Mouse (Mus musculus) erythroblast, adult 5-6 weeks (primary cell): ENCODE measurements around the gene Mum1l1. TPM values are rescaled to one million over a fixed set of nuclear protein-coding genes. Genes with fewer than 3 reads are reported as not detected.
"Not testable (repeated sequence)": the region's sequence is repeated elsewhere in the genome, so short reads cannot be mapped to it uniquely, and the experiment has no call there.

ENCODE experiments used
- ATAC-seq: replicated peaks from 2 replicates; pipeline ENCODE4 v1.8.0; 2016; ENCODE audit warnings: moderate number of reproducible peaks, mild to moderate bottlenecking, moderate TSS enrichment, inconsistent platforms; ENCODE audit not compliant: poor library complexity, low FRiP score, severe bottlenecking
- total RNA-seq, 2 experiments: library from RNA; stranded (forward) in 1 of 2; stranded (reverse) in 1 of 2; fragments of 150-400 nt in 1 of 2; fragments of 200-764, 138-1000 nt in 1 of 2; gene quantifications; 2 replicates each; pipeline versions ENCODE4 v1.2.3 to v1.2.4; 2015 to 2017; ENCODE audit warnings: low replicate concordance in 2 of 2

Mum1l1 gene
- not detected in 2 replicates for total RNA-seq (2015; ENCODE audit: low replicate concordance)
- not detected in 2 replicates for total RNA-seq (2017; ENCODE audit: low replicate concordance)

- no peak for ATAC-seq
Observed at GRCm38 (mm10) chrX:139209829-139210225, at the start of gene Mum1l1. TSS of gene Mum1l1 (plus strand) at chrX:139210042.

- no peak for ATAC-seq
Observed at GRCm38 (mm10) chrX:139178928-139179327, 30.9 kb upstream of the Mum1l1 start, which contains the start of gene 4933428M09Rik. TSS of gene 4933428M09Rik (plus strand) at chrX:139179228.

GRCm38 (mm10) chrX:139191506-139191905 lies 18.3 kb upstream of the Mum1l1 start:
- not testable (repeated sequence) for ATAC-seq

GRCm38 (mm10) chrX:139194572-139195279 lies 15.1 kb upstream of the Mum1l1 start:
- ATAC-seq: no peak

- not testable (repeated sequence) for ATAC-seq
Observed at GRCm38 (mm10) chrX:139209191-139209828, 532 bp upstream of the Mum1l1 start.

- no peak for ATAC-seq
Observed at GRCm38 (mm10) chrX:139214765-139215164, 4.9 kb downstream of the Mum1l1 start.

- ATAC-seq: no peak
Observed at GRCm38 (mm10) chrX:139216409-139216808, 6.6 kb downstream of the Mum1l1 start.

GRCm38 (mm10) chrX:139216991-139217593 lies 7.2 kb downstream of the Mum1l1 start:
- ATAC-seq: no peak

- ATAC-seq: no peak
Observed at GRCm38 (mm10) chrX:139217776-139218175, 7.9 kb downstream of the Mum1l1 start.

- no peak for ATAC-seq
Observed at GRCm38 (mm10) chrX:139219017-139219416, 9.2 kb downstream of the Mum1l1 start.

GRCm38 (mm10) chrX:139220830-139221229 lies 11.0 kb downstream of the Mum1l1 start:
- ATAC-seq: no peak

GRCm38 (mm10) chrX:139221893-139222292 lies 12.1 kb downstream of the Mum1l1 start:
- ATAC-seq: no peak

GRCm38 (mm10) chrX:139231143-139231542 lies 21.3 kb downstream of the Mum1l1 start:
- no peak for ATAC-seq

GRCm38 (mm10) chrX:139247294-139247693 lies 37.5 kb downstream of the Mum1l1 start:
- no peak for ATAC-seq

GRCm38 (mm10) chrX:139257072-139257471 lies 47.2 kb downstream of the Mum1l1 start:
- no peak for ATAC-seq

- no peak for ATAC-seq
Observed at GRCm38 (mm10) chrX:139281966-139282365, 72.1 kb downstream of the Mum1l1 start.

Other genes starting within 250 kb of the Mum1l1 start
- not detected in 2 replicates for gene Serpina7, start 124.8 kb upstream of the Mum1l1 start, total RNA-seq (2015; ENCODE audit: low replicate concordance)
- not detected in 2 replicates for gene Serpina7, start 124.8 kb upstream of the Mum1l1 start, total RNA-seq (2017; ENCODE audit: low replicate concordance)
- not detected in 2 replicates for gene 4930513O06Rik, start 123.8 kb upstream of the Mum1l1 start, total RNA-seq (2015; ENCODE audit: low replicate concordance)
- not detected in 2 replicates for gene 4930513O06Rik, start 123.8 kb upstream of the Mum1l1 start, total RNA-seq (2017; ENCODE audit: low replicate concordance)
- not detected in 2 replicates for gene 4933428M09Rik, start 30.8 kb upstream of the Mum1l1 start, total RNA-seq (2015; ENCODE audit: low replicate concordance)
- not detected in 2 replicates for gene 4933428M09Rik, start 30.8 kb upstream of the Mum1l1 start, total RNA-seq (2017; ENCODE audit: low replicate concordance)
- not detected in 2 replicates for gene Trap1a, start 123.6 kb downstream of the Mum1l1 start, total RNA-seq (2015; ENCODE audit: low replicate concordance)
- not detected in 2 replicates for gene Trap1a, start 123.6 kb downstream of the Mum1l1 start, total RNA-seq (2017; ENCODE audit: low replicate concordance)